Mouse (Mus musculus) MEL (cell line): ENCODE measurements around the gene Reep6. TPM values are rescaled to one million over a fixed set of nuclear protein-coding genes. Genes with fewer than 3 reads are reported as not detected.

Source experiments
- DNase-seq: peaks from one replicate; pipeline ENCODE4 v3.0.0; 2011; ENCODE audit warnings: low read depth, low spot score
- H3K27ac ChIP-seq: 2 replicates; pipeline ENCODE4 v1.5.1; 2012; ENCODE audit warnings: low read depth, mild to moderate bottlenecking, control low read depth, low read length, moderate library complexity; ENCODE audit not compliant: control insufficient read depth
- H3K27me3 ChIP-seq, 2 experiments: fragments of 150-350 bp in 1 of 2; sonication (generic) in 1 of 2; 2 replicates each; pipeline ENCODE4 v1.6.1; 2012; ENCODE audit warnings: low read length in 2 of 2, mild to moderate bottlenecking in 2 of 2, improper control_type of control experiment in 1 of 2, moderate library complexity in 1 of 2; ENCODE audit not compliant: insufficient read depth in 2 of 2, control insufficient read depth in 1 of 2
- H3K36me3 ChIP-seq, 2 experiments: 2 replicates each; pipeline ENCODE4 v1.6.1; 2012 to 2014; ENCODE audit warnings: low read length in 2 of 2, improper control_type of control experiment in 1 of 2, inconsistent platforms in 1 of 2, mild to moderate bottlenecking in 1 of 2; ENCODE audit not compliant: insufficient read depth in 2 of 2, control insufficient read depth in 1 of 2
- H3K4me1 ChIP-seq, 2 experiments: fragments of 150-350 bp in 1 of 2; sonication (generic) in 1 of 2; 2 replicates each; pipeline ENCODE4 v1.6.1; 2012; ENCODE audit warnings: low read length in 2 of 2, improper control_type of control experiment in 1 of 2, mild to moderate bottlenecking in 1 of 2; ENCODE audit not compliant: insufficient read depth in 2 of 2, control insufficient read depth in 1 of 2
- H3K4me3 ChIP-seq, 2 experiments: fragments of 150-350 bp in 1 of 2; sonication (generic) in 1 of 2; 2 replicates each; pipeline ENCODE4 v1.5.1; 2012; ENCODE audit warnings: low read depth in 2 of 2, low read length in 2 of 2, mild to moderate bottlenecking in 2 of 2, moderate library complexity in 2 of 2, control low read depth in 1 of 2, improper control_type of control experiment in 1 of 2; ENCODE audit not compliant: control insufficient read depth in 1 of 2, insufficient read depth in 1 of 2
- H3K79me2 ChIP-seq: 2 replicates; pipeline ENCODE4 v1.6.1; 2012; ENCODE audit warnings: mild to moderate bottlenecking, low read length, moderate library complexity; ENCODE audit not compliant: control insufficient read depth, poor library complexity, insufficient read depth
- H3K9ac ChIP-seq: 2 replicates; pipeline ENCODE4 v1.6.1; 2012; ENCODE audit warnings: low read depth, mild to moderate bottlenecking, control low read depth, low read length, moderate library complexity; ENCODE audit not compliant: control insufficient read depth, poor library complexity, severe bottlenecking
- H3K9me3 ChIP-seq: fragments of 150-350 bp; sonication (generic); replicated peaks from 2 replicates; pipeline ENCODE4 v1.6.1; 2012; ENCODE audit warnings: mild to moderate bottlenecking, low read length, improper control_type of control experiment, moderate library complexity; ENCODE audit not compliant: insufficient read depth
- BHLHE40 ChIP-seq: IDR thresholded peaks from 2 replicates; pipeline ENCODE4 v1.6.1; 2012; ENCODE audit warnings: low read depth, mild to moderate bottlenecking, inconsistent platforms, low read length, improper control_type of control experiment, borderline replicate concordance
- CHD2 ChIP-seq: IDR thresholded peaks from 2 replicates; pipeline ENCODE4 v1.6.1; 2011; ENCODE audit warnings: low read length, improper control_type of control experiment
- CTCF ChIP-seq, 3 experiments: IDR thresholded peaks in 2 of 3; conservative IDR thresholded peaks in 1 of 3; 2 replicates each; pipeline ENCODE4 v1.5.1; 2011 to 2012; ENCODE audit warnings: low read length in 3 of 3, low read depth in 2 of 3, mild to moderate bottlenecking in 2 of 3, improper control_type of control experiment in 1 of 3, inconsistent platforms in 1 of 3, mixed read lengths in 1 of 3, moderate library complexity in 1 of 3; ENCODE audit not compliant: control insufficient read depth in 1 of 3, insufficient read depth in 1 of 3, poor library complexity in 1 of 3, severe bottlenecking in 1 of 3
- E2F4 ChIP-seq: IDR thresholded peaks from 2 replicates; pipeline ENCODE4 v1.6.1; 2011; ENCODE audit warnings: low read depth, low read length, improper control_type of control experiment, borderline replicate concordance
- ELF1 ChIP-seq: IDR thresholded peaks from 2 replicates; pipeline ENCODE4 v1.6.1; 2014; ENCODE audit warnings: low read depth, mild to moderate bottlenecking, inconsistent platforms, low read length, improper control_type of control experiment, moderate library complexity
- EP300 ChIP-seq, 2 experiments: IDR thresholded peaks; 2 replicates each; pipeline ENCODE4 v1.6.1; 2011; ENCODE audit warnings: improper control_type of control experiment in 2 of 2, low read length in 2 of 2, low read depth in 1 of 2, mild to moderate bottlenecking in 1 of 2
- GABPA ChIP-seq: IDR thresholded peaks from 2 replicates; pipeline ENCODE4 v1.6.1; 2012; ENCODE audit warnings: low read depth, mild to moderate bottlenecking, inconsistent platforms, low read length, improper control_type of control experiment, moderate library complexity
- GATA1 ChIP-seq: IDR thresholded peaks from 2 replicates; pipeline ENCODE4 v1.6.1; 2011; ENCODE audit warnings: low read depth, low read length, improper control_type of control experiment
- HCFC1 ChIP-seq: IDR thresholded peaks from 2 replicates; pipeline ENCODE4 v1.6.1; 2012; ENCODE audit warnings: low read depth, mild to moderate bottlenecking, inconsistent platforms, low read length, improper control_type of control experiment, moderate library complexity
- JUND ChIP-seq: IDR thresholded peaks from 2 replicates; pipeline ENCODE4 v1.6.1; 2011; ENCODE audit warnings: low read depth, mild to moderate bottlenecking, improper control_type of control experiment, low read length
- KAT2A ChIP-seq: conservative IDR thresholded peaks from 2 replicates; pipeline ENCODE4 v1.6.1; 2012; ENCODE audit warnings: low read depth, low read length, improper control_type of control experiment, inconsistent platforms
- MAFK ChIP-seq: IDR thresholded peaks from 2 replicates; pipeline ENCODE4 v1.6.1; 2011; ENCODE audit warnings: low read depth, mild to moderate bottlenecking, low read length, improper control_type of control experiment, borderline replicate concordance
- MAX ChIP-seq: IDR thresholded peaks from 2 replicates; pipeline ENCODE4 v1.6.1; 2011; ENCODE audit warnings: low read length, improper control_type of control experiment
- MAZ ChIP-seq: IDR thresholded peaks from 2 replicates; pipeline ENCODE4 v1.6.1; 2012; ENCODE audit warnings: low read depth, mild to moderate bottlenecking, inconsistent platforms, low read length, improper control_type of control experiment
- MEF2A ChIP-seq: IDR thresholded peaks from 2 replicates; pipeline ENCODE4 v1.6.1; 2014; ENCODE audit warnings: low read depth, mild to moderate bottlenecking, inconsistent platforms, low read length, improper control_type of control experiment; ENCODE audit not compliant: poor library complexity, insufficient replicate concordance, severe bottlenecking; ENCODE audit errors: extremely low read depth
- MXI1 ChIP-seq: IDR thresholded peaks from 2 replicates; pipeline ENCODE4 v1.6.1; 2011; ENCODE audit warnings: mild to moderate bottlenecking, low read depth, low read length, improper control_type of control experiment
- MYC ChIP-seq: IDR thresholded peaks from 2 replicates; pipeline ENCODE4 v1.6.1; 2011; ENCODE audit warnings: low read depth, mild to moderate bottlenecking, low read length, improper control_type of control experiment, moderate library complexity
- NELFE ChIP-seq: IDR thresholded peaks from 2 replicates; pipeline ENCODE4 v1.6.1; 2011; ENCODE audit warnings: low read depth, low read length, improper control_type of control experiment
- NRF1 ChIP-seq: IDR thresholded peaks from 2 replicates; pipeline ENCODE4 v1.6.1; 2014; ENCODE audit warnings: low read depth, mild to moderate bottlenecking, inconsistent platforms, low read length, improper control_type of control experiment, moderate library complexity; ENCODE audit not compliant: poor library complexity, insufficient read depth, severe bottlenecking
- POLR2A ChIP-seq, 2 experiments: IDR thresholded peaks; 2 replicates each; pipeline ENCODE4 v1.6.1; 2011 to 2012; ENCODE audit warnings: low read length in 2 of 2, mild to moderate bottlenecking in 2 of 2, control low read depth in 1 of 2, improper control_type of control experiment in 1 of 2, low read depth in 1 of 2, moderate library complexity in 1 of 2; ENCODE audit not compliant: control insufficient read depth in 1 of 2, insufficient read depth in 1 of 2, poor library complexity in 1 of 2
- POLR2AphosphoS2 ChIP-seq: IDR thresholded peaks from 2 replicates; pipeline ENCODE4 v1.6.1; 2011; ENCODE audit warnings: low read length, improper control_type of control experiment
- RCOR1 ChIP-seq: IDR thresholded peaks from 2 replicates; pipeline ENCODE4 v1.6.1; 2012; ENCODE audit warnings: low read depth, mild to moderate bottlenecking, inconsistent platforms, low read length, improper control_type of control experiment
- SIN3A ChIP-seq: IDR thresholded peaks from 2 replicates; pipeline ENCODE4 v1.6.1; 2012; ENCODE audit warnings: low read length, improper control_type of control experiment, inconsistent platforms
- SMC3 ChIP-seq: IDR thresholded peaks from 2 replicates; pipeline ENCODE4 v1.6.1; 2011; ENCODE audit warnings: low read depth, low read length, improper control_type of control experiment
- TAL1 ChIP-seq: IDR thresholded peaks from 2 replicates; pipeline ENCODE4 v1.6.1; 2012; ENCODE audit warnings: mild to moderate bottlenecking, inconsistent platforms, low read length, moderate library complexity, mixed read lengths
- TBP ChIP-seq: IDR thresholded peaks from 2 replicates; pipeline ENCODE4 v1.8.0; 2011; ENCODE audit warnings: low read depth, low read length, improper control_type of control experiment
- TCF12 ChIP-seq: IDR thresholded peaks from 2 replicates; pipeline ENCODE4 v1.6.1; 2014; ENCODE audit warnings: low read depth, mild to moderate bottlenecking, inconsistent platforms, low read length, improper control_type of control experiment, moderate library complexity
- USF1 ChIP-seq: IDR thresholded peaks from 2 replicates; pipeline ENCODE4 v1.6.1; 2014; ENCODE audit warnings: low read depth, mild to moderate bottlenecking, inconsistent platforms, low read length, improper control_type of control experiment, moderate library complexity
- USF2 ChIP-seq, 2 experiments: IDR thresholded peaks; 2 replicates each; pipeline ENCODE4 v1.6.1; 2011 to 2012; ENCODE audit warnings: improper control_type of control experiment in 2 of 2, low read length in 2 of 2, borderline replicate concordance in 1 of 2, inconsistent platforms in 1 of 2, low read depth in 1 of 2, mild to moderate bottlenecking in 1 of 2; ENCODE audit not compliant: insufficient read depth in 1 of 2
- ZC3H11A ChIP-seq: IDR thresholded peaks from 2 replicates; pipeline ENCODE4 v1.6.1; 2012; ENCODE audit warnings: low read depth, mild to moderate bottlenecking, inconsistent platforms, low read length, improper control_type of control experiment
- ZKSCAN1 ChIP-seq: IDR thresholded peaks from 2 replicates; pipeline ENCODE4 v1.6.1; 2012; ENCODE audit warnings: low read depth, mild to moderate bottlenecking, inconsistent platforms, low read length, improper control_type of control experiment, moderate library complexity
- ZMIZ1 ChIP-seq: IDR thresholded peaks from 2 replicates; pipeline ENCODE4 v1.6.1; 2012; ENCODE audit warnings: low read depth, mild to moderate bottlenecking, inconsistent platforms, low read length, improper control_type of control experiment, moderate library complexity
- ZNF384 ChIP-seq: IDR thresholded peaks from 2 replicates; pipeline ENCODE4 v1.6.1; 2012; ENCODE audit warnings: low read depth, mild to moderate bottlenecking, inconsistent platforms, low read length, improper control_type of control experiment
- polyA plus RNA-seq, 2 experiments: library from polyadenylated mRNA; stranded (reverse) in 1 of 2; unstranded in 1 of 2; fragments of >175 nt in 1 of 2; fragments of >200 nt in 1 of 2; gene quantifications; 2 replicates each; pipeline versions ENCODE4 v1.2.1 to v1.2.4; 2012; ENCODE audit warnings: low replicate concordance in 2 of 2, low read depth in 1 of 2; ENCODE audit not compliant: insufficient read length in 2 of 2, insufficient read depth in 1 of 2, missing spikeins in 1 of 2
- total RNA-seq: library from RNA; depleted of rRNA; stranded (reverse); fragments of 300-350 nt; gene quantifications from 2 replicates; pipeline ENCODE4 v1.2.3, GENCODE M21; 2012

Gene Reep6
- total and polyA plus RNA-seq, 3 experiments = 3.2 to 27.9 TPM; not detected in 1

- no peak for TF ChIP-seq NRF1
- TF ChIP-seq SMC3 = peak; percentile 83
- no peak for TF ChIP-seq RCOR1
- TF ChIP-seq MXI1 = no peak
- TF ChIP-seq ZNF384 = no peak
- no peak for TF ChIP-seq TBP
- 0 out of 2 replicates have a peak, but pooled peaks have one; percentile 36 for TF ChIP-seq ELF1
- TF ChIP-seq EP300 (IDR thresholded peaks at IDR 0.05; ENCODE audit: low read depth in 1 of 2, low read length in 2 of 2) = 0 out of 4 replicates have a peak, but pooled peaks of 1 of the 2 experiments have one; percentile 15
- TF ChIP-seq GABPA = no peak
- TF ChIP-seq TCF12 = no peak
- TF ChIP-seq SIN3A = peak; percentile 73; the same call in 1 of the 2 replicates
- no peak for TF ChIP-seq CHD2
- TF ChIP-seq MAX = 0 out of 2 replicates have a peak, but pooled peaks have one; percentile 18
- peak; percentile 83 for TF ChIP-seq ZC3H11A
- TF ChIP-seq JUND = 0 out of 2 replicates have a peak, but pooled peaks have one; percentile 43
Measured at GRCm38 (mm10) chr10:80374063-80374462, 44.3 kb downstream of the Reep6 start (continued).

DNA sequence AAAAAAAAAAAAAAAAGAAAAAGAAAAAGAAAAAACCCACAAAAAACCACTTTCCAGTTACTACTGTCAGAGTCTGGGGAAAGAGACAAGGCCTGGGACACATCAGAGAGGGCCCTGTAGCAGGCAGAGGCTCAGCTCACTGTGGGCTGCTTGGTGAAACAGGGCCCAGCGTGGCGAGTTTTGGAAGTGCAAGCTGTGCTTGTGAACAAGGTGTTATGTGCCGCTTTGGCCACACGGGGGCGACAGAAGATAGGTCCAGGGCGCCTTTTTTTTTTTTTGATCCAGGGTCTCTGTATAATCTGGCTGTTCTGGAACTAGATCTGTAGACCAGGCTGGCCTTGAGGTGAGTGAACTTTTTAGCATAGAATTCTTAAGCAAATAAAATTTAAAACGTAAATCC is 46.4 kb downstream of the Reep6 start:
- Histone ChIP-seq H3K9me3 (no peaks in the 10 kb centered on the region), H3K4me3 (no peak overlapping the region), H3K27ac (no peak overlapping the region), H3K9ac (no peak overlapping the region), H3K27me3 (no peaks in the 10 kb centered on the region), H3K36me3 (no peaks in the 10 kb centered on the region), H3K4me1 (peaks cover 0 to 7% of the 10 kb centered on the region in 2 experiments; a peak in 1 of 4 replicates), H3K79me2 (no peaks in the 10 kb centered on the region)
- peak; percentile 93 for DNase-seq
- TF ChIP-seq ZKSCAN1 (peak; percentile 75; the same call in 1 of the 2 replicates), SMC3 (peak; percentile 88), HCFC1 (0 out of 2 replicates have a peak, but pooled peaks have one; percentile 44), E2F4 (no peak), CHD2 (no peak), ZMIZ1 (no peak), NELFE (peak; percentile 23; the same call in 1 of the 2 replicates), ELF1 (no peak), SIN3A (peak; percentile 82), BHLHE40 (peak; percentile 56; the same call in 1 of the 2 replicates), MEF2A (no peak), MAFK (no peak), TBP (no peak), MAZ (0 out of 2 replicates have a peak, but pooled peaks have one; percentile 45), MXI1 (peak; percentile 68), CTCF (IDR thresholded peaks at IDR 0.05 in 2 of 3, conservative IDR thresholded peaks at IDR 0.05 in 1 of 3; ENCODE audit: control insufficient read depth in 1 of 3, insufficient read depth in 1 of 3, low read depth in 2 of 3, low read length in 3 of 3, poor library complexity in 1 of 3, severe bottlenecking in 1 of 3) (peak; percentile 77 to 100 (median 90)), ZNF384 (peak; percentile 99), USF2 (IDR thresholded peaks at IDR 0.05; ENCODE audit: borderline replicate concordance in 1 of 2, insufficient read depth in 1 of 2, low read depth in 1 of 2, low read length in 2 of 2) (no peak), KAT2A (no peak), GATA1 (no peak), NRF1 (0 out of 2 replicates have a peak, but pooled peaks have one; percentile 28), JUND (0 out of 2 replicates have a peak, but pooled peaks have one; percentile 66), USF1 (no peak), TAL1 (no peak), MYC (peak; percentile 70), POLR2AphosphoS2 (no peak), EP300 (IDR thresholded peaks at IDR 0.05; ENCODE audit: low read depth in 1 of 2, low read length in 2 of 2) (0 out of 4 replicates have a peak, but pooled peaks of 1 of the 2 experiments have one; percentile 13), POLR2A (IDR thresholded peaks at IDR 0.05; ENCODE audit: control insufficient read depth in 1 of 2, insufficient read depth in 1 of 2, low read depth in 1 of 2, low read length in 2 of 2, poor library complexity in 1 of 2) (no peak)
